Comparison of ENCODE assay signal across 12 mouse cellular contexts in genomic region chr8:48342321-48343066, GRCm38 (mm10).
DNase-seq lines count a peak whose midpoint lies in the region; ATAC-seq and TF ChIP-seq lines count a peak whose summit lies in the region.
"Had no signal": no experiment of that assay in that cellular context is flagged by ENCODE, and none has a peak within 500 bp of the region (broad histone marks: within the 10 kb centered on the region; RNA-seq: fewer than 3 reads in every experiment).

No protein-coding gene starts in this region.

- H3K27me3 ChIP-seq in hindbrain, embryonic 11.5 days (ENCODE audit: control insufficient read depth, insufficient read depth, low read length), result no peaks in the 10 kb centered on the region
- no peaks in the 10 kb centered on the region for H3K27me3 ChIP-seq in midbrain, postnatal 0 days (ENCODE audit: insufficient read depth, low read length)
- H3K27me3 ChIP-seq: embryonic facial prominence, embryonic 12.5 days; liver, embryonic 13.5 days had no signal

- TF ChIP-seq CTCF in midbrain, postnatal 0 days (IDR thresholded peaks at IDR 0.05), result no peak
- no peak for TF ChIP-seq CTCF in layer of hippocampus, adult 2 months (conservative IDR thresholded peaks at IDR 0.05)

- H3K36me3 ChIP-seq in hindbrain, embryonic 11.5 days (ENCODE audit: control insufficient read depth, insufficient read depth, low read length), result no peaks in the 10 kb centered on the region
- H3K36me3 ChIP-seq in midbrain, postnatal 0 days (ENCODE audit: insufficient read depth, low read length), result no peaks in the 10 kb centered on the region
- H3K36me3 ChIP-seq: liver, embryonic 13.5 days had no signal

- H3K9ac ChIP-seq in hindbrain, embryonic 11.5 days (ENCODE audit: low read depth, low read length), result no peak overlapping the region
- peak overlapping the region; percentile 39; the same call in 1 of the 2 replicates for H3K9ac ChIP-seq in midbrain, postnatal 0 days (replicated peaks; ENCODE audit: low read length, poor library complexity, severe bottlenecking)
- H3K9ac ChIP-seq: embryonic facial prominence, embryonic 12.5 days; liver, embryonic 13.5 days had no signal

- H3K9me3 ChIP-seq in hindbrain, embryonic 11.5 days (ENCODE audit: control insufficient read depth, low read length), result no peaks in the 10 kb centered on the region
- no peaks in the 10 kb centered on the region for H3K9me3 ChIP-seq in midbrain, postnatal 0 days (ENCODE audit: low read length)
- H3K9me3 ChIP-seq: embryonic facial prominence, embryonic 12.5 days had no signal

- ATAC-seq in hindbrain, embryonic 11.5 days (ENCODE audit: low FRiP score), result peak; percentile 86
- peak; percentile 55; the same call in 1 of the 2 replicates for ATAC-seq in midbrain, postnatal 0 days (ENCODE audit: low FRiP score)

- WGBS in hindbrain, embryonic 11.5 days, result 48% methylated on average over 30 of the region's 30 CpGs
- 34% methylated on average over 30 of the region's 30 CpGs for WGBS in midbrain, postnatal 0 days

- no peaks in the 10 kb centered on the region for H3K4me1 ChIP-seq in hindbrain, embryonic 11.5 days (replicated peaks; ENCODE audit: control insufficient read depth, insufficient read depth, low read length)
- H3K4me1 ChIP-seq in midbrain, postnatal 0 days (ENCODE audit: insufficient read depth, low read length), result peaks cover 6% of the 10 kb centered on the region; the same call in 1 of the 2 replicates
- H3K4me1 ChIP-seq: embryonic facial prominence, embryonic 12.5 days; liver, embryonic 13.5 days had no signal

- peak overlapping the region; percentile 63 for H3K27ac ChIP-seq in hindbrain, embryonic 11.5 days (ENCODE audit: low read depth, low read length)
- H3K27ac ChIP-seq in midbrain, postnatal 0 days (ENCODE audit: low read depth, low read length), result no peak overlapping the region
- no peak overlapping the region for H3K27ac ChIP-seq in layer of hippocampus, adult 2 months
- H3K27ac ChIP-seq: embryonic facial prominence, embryonic 12.5 days; liver, embryonic 13.5 days had no signal

- peak overlapping the region; percentile 27; the same call in 1 of the 2 replicates for H3K4me2 ChIP-seq in hindbrain, embryonic 11.5 days (replicated peaks; ENCODE audit: low read depth, low read length)
- H3K4me2 ChIP-seq in midbrain, postnatal 0 days (ENCODE audit: low read depth, low read length, poor library complexity, severe bottlenecking), result peak overlapping the region; percentile 46
- H3K4me2 ChIP-seq: embryonic facial prominence, embryonic 12.5 days; liver, embryonic 13.5 days had no signal

- DNase-seq in cerebellum, postnatal 10 days, result peak; percentile 24 to 45
- DNase-seq in cerebellum, adult 8-10 months, result no peak
- peak; percentile 66 for DNase-seq in embryo, embryonic 10 days (ENCODE audit: low spot score)
- DNase-seq in hindbrain, embryonic 11.5 days (ENCODE audit: low spot score), result peak; percentile 69
- peak; percentile 42 for DNase-seq in midbrain, postnatal 0 days (ENCODE audit: low spot score)
- no peak for DNase-seq in spleen, postnatal 4 days (ENCODE audit: low spot score in 2 of 2)
- no peak for DNase-seq in layer of hippocampus, adult 2 months (ENCODE audit: low spot score in 2 of 2)
- no peak for DNase-seq in kidney, postnatal 25 days
- DNase-seq: kidney, postnatal 10 days; liver, embryonic 13.5 days; thymus, postnatal 36 days had no signal

- no peak overlapping the region for H3K4me3 ChIP-seq in hindbrain, embryonic 11.5 days (ENCODE audit: low read depth, low read length)
- H3K4me3 ChIP-seq in midbrain, postnatal 0 days (ENCODE audit: low read depth, low read length), result peak overlapping the region; percentile 24; the same call in 1 of the 2 replicates
- H3K4me3 ChIP-seq in layer of hippocampus, adult 2 months, result no peak overlapping the region
- H3K4me3 ChIP-seq: embryonic facial prominence, embryonic 12.5 days; liver, embryonic 13.5 days had no signal

Comparison
In these comparisons a context has a peak if more than half of its experiments do, and no peak if none do; other contexts are left out.
1. DNase-seq: peak in cerebellum, postnatal 10 days (2 of 2), embryo, embryonic 10 days (single experiment), hindbrain, embryonic 11.5 days (single experiment) and midbrain, postnatal 0 days (single experiment); none in cerebellum, adult 8-10 months (single experiment), spleen, postnatal 4 days (0 of 2), layer of hippocampus, adult 2 months (0 of 2) and kidney, postnatal 25 days (0 of 2).